Mouse (Mus musculus): ENCODE measurements at regions not wholly inside any gene's neighbourhood (a gene's known extent, or its start where the extent isn't known, plus 50 kb on each side); places are given as distances from the start of the nearest gene placed in this dataset.

GRCm38 (mm10) chr9:85970076-85970475 is 127.9 kb downstream of the Tpbg start:
- TF ChIP-seq CTCF (IDR thresholded peaks at IDR 0.05; ENCODE audit: borderline replicate concordance, insufficient read depth, low read depth, low read length) (no peak), POLR2A (IDR thresholded peaks at IDR 0.05; ENCODE audit: borderline replicate concordance, insufficient read depth, low read length) (no peak)

Data from cerebellum, adult 2 months (tissue).